Mouse (Mus musculus) hindbrain, embryonic 11.5 days (tissue): ENCODE measurements around the gene Il2rg. TPM values are rescaled to one million over a fixed set of nuclear protein-coding genes. Genes with fewer than 3 reads are reported as not detected.

Source experiments
- ATAC-seq: fragments of 200-750 bp; cut with Nextera tagmentation; 2 replicates; pipeline ENCODE4 v1.8.0; 2017; ENCODE audit warnings: mild to moderate bottlenecking, moderate TSS enrichment, moderate library complexity; ENCODE audit not compliant: low FRiP score
- DNase-seq: peaks from one replicate; pipeline ENCODE4 v3.0.0-alpha.2; 2015; ENCODE audit warnings: low spot score
- H3K27ac ChIP-seq: fragments of 300-500 bp; sonication (generic); 2 replicates; pipeline ENCODE4 v1.5.1; 2014; ENCODE audit warnings: mild to moderate bottlenecking, low read depth, low read length
- H3K27me3 ChIP-seq: fragments of 300-500 bp; sonication (generic); 2 replicates; pipeline ENCODE4 v1.6.1; 2014; ENCODE audit warnings: mild to moderate bottlenecking, low read length, moderate library complexity, mixed read lengths; ENCODE audit not compliant: control insufficient read depth, insufficient read depth
- H3K36me3 ChIP-seq: fragments of 300-500 bp; sonication (generic); 2 replicates; pipeline ENCODE4 v1.6.1; 2014; ENCODE audit warnings: mild to moderate bottlenecking, low read length, moderate library complexity, mixed read lengths; ENCODE audit not compliant: control insufficient read depth, insufficient read depth
- H3K4me1 ChIP-seq: fragments of 300-500 bp; sonication (generic); replicated peaks from 2 replicates; pipeline ENCODE4 v1.6.1; 2014; ENCODE audit warnings: low read length, mixed read lengths; ENCODE audit not compliant: control insufficient read depth, insufficient read depth
- H3K4me2 ChIP-seq: fragments of 300-500 bp; sonication (generic); replicated peaks from 2 replicates; pipeline ENCODE4 v1.6.1; 2014; ENCODE audit warnings: mild to moderate bottlenecking, low read depth, low read length
- H3K4me3 ChIP-seq: fragments of 300-500 bp; sonication (generic); 2 replicates; pipeline ENCODE4 v1.5.1; 2014; ENCODE audit warnings: low read depth, low read length
- H3K9ac ChIP-seq: fragments of 300-500 bp; sonication (generic); 2 replicates; pipeline ENCODE4 v1.6.1; 2014; ENCODE audit warnings: low read depth, low read length
- H3K9me3 ChIP-seq: fragments of 300-500 bp; sonication (generic); 2 replicates; pipeline ENCODE4 v1.6.1; 2016; ENCODE audit warnings: low read length; ENCODE audit not compliant: control insufficient read depth
- WGBS: fragments of 180-500 bp; shearing (Covaris S2); extraction: QIAGEN DNeasy Blood & Tissue Kit; methylation state at CpG from one replicate; pipeline ENCODE4 v1.1.7; 2014; 5-methylcytosine and 5-hydroxymethylcytosine counted together
- polyA plus RNA-seq: library from polyadenylated mRNA; unstranded; fragments of >200 nt; fragmentation: Nextera tagmentation; extraction: Ambion mirVana; gene quantifications from 2 replicates; pipeline ENCODE4 v1.2.1, GENCODE M21; 2014

Gene Il2rg
- polyA plus RNA-seq, 1 experiment from 2014 or later = 3.6 TPM

DNA sequence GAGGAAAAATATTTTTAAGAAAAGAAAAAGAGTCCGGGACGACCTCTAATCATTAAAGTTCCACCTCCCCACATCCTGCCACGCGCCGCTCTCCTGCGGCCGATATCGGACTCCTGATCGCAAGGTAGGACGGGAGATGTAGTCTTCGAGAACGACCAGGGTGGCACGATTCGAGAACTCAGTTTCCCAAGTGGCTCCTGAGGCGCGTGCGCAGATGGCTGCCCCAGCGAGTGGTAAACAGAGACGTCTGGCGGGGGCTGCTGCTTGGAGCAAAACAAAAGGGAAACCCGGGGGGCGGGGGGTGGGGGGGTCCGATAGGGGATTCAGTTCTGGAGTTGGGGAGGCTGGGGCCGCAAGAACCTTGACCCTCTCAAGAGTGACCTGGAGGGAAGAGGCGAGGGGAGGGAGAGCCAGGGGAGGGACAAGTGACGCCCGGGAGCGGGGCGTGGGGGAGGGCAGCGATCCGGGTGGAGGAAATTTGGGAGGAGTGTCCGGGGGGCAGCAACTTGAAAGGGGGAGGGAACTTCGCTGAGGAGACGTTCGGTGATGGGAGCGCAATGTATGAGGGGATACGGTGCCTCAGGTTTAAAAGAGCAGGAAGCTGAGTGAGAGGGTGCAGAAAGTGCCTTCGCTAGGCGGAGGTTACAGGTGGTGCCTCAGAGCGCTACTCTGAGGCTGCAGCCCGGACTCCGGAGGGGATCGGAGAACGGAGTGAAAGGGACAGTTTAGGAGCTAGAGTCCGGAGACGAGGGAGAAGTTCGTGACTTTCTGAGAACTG is 13.9 kb downstream of the Il2rg start, which contains the start of gene Foxo4:
Gene Foxo4, plus strand, starts transcription at position 577 of the 778 bp plus-strand sequence.
- DNase-seq = peak; percentile 86
- Histone ChIP-seq H3K4me1 (no peaks in the 10 kb centered on the region), H3K4me2 (peak within 1 kb of the TSS; percentile 67), H3K9me3 (no peaks in the 10 kb centered on the region), H3K27ac (no peak within 1 kb of the TSS), H3K36me3 (no peaks in the 10 kb centered on the region), H3K9ac (peak within 1 kb of the TSS; percentile 53), H3K4me3 (peak within 1 kb of the TSS; percentile 45), H3K27me3 (no peaks in the 10 kb centered on the region)
- 17% methylated on average over 46 of the region's 47 CpGs for WGBS
- peak; percentile 83 for ATAC-seq

DNA sequence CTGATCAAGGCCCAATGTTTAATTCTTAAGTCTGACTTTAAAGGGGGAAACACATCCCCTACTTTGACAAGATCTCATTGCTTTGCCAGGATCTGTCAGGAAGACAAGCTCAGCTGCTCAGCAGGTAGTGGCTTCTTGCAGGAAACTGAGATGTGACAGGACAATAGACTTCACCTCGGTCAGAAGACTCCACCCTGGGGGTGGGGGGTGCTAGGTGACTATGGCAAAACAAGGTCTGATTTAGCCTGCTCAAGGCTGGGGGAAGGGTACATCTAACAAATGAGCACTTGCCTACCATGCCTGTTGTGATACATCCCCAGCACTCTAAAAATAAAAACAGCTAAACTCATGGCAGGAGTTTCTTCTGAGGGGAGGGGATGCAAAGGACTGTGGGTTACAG is 23.0 kb downstream of the Il2rg start:
- no peaks in the 10 kb centered on the region for H3K36me3 ChIP-seq
- H3K9me3 ChIP-seq = no peaks in the 10 kb centered on the region
- ATAC-seq (no peak), DNase-seq (no peak)
- no peaks in the 10 kb centered on the region for H3K4me1 ChIP-seq
- no peak overlapping the region for H3K4me2 ChIP-seq
- H3K27me3 ChIP-seq = no peaks in the 10 kb centered on the region
- WGBS = 29% methylated on average over 1 of the region's 1 CpGs
- H3K4me3 ChIP-seq = no peak overlapping the region
- no peak overlapping the region for H3K9ac ChIP-seq
- H3K27ac ChIP-seq = no peak overlapping the region

DNA sequence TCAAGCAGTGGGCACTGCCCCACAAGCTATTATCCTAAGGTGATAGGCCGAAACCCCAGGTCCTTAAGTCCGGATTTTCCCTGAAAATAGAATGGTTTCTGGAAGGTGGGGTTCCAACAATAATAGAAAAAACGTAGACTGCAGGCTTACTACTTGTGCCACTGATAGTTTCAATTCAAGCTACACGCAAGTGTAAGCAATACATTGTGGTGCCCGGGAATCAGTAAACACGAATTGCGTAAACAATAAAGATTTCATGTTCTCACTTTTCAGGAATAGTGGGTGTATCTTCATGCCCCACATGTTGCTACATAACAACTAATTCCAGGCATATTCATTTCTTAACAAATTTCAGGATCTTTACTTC is 45.3 kb downstream of the Il2rg start:
- DNase-seq = no peak

DNA sequence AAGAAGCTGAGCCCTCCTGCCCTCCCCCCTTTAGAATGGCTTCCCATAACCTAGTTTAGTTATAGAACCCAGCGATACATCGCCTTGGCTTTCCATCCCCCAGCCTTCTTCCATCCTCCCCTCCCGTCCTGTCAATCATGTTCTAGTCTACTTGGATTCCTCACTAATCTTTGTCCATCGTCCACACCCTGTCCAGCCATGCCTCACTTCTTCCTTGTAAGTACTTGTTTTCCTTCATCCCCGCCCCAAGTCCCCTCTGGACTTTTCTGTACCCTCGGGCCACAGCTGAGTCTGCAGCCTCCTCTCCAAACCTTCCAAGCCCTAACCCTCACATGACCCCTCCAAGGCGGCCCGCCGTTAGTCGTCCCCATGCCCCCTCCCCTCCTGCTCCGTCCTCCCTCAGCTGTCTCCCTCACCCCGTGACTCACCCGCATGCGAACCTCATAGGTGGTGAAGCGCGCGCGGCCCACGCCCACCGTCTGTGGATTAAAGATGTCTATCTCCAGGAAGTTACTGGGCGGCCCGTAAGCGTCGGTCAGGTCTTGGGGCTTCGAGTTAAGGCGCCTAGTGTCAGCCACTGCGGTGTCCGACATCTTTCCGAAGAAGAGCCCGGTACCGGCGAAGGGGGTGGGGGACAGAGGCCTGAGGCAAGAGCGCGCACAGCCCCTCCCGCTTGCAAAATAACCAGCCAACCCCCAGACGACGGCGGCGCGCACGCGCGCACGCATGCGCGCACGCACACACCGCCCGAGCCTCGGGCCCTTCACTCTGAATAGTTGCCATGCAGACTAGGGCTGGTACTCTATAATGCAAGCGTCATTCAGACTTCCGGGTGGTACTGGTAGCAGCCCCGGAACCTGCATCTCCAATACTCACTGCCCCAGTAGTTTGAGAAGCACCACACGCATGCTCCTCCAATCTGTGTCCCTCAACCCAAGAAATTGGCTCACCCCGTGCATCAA is 45.9 kb downstream of the Il2rg start, which contains the start of gene Snx12:
Gene Snx12, minus strand, starts transcription at position 730 of the 962 bp plus-strand sequence.
- Histone ChIP-seq H3K27ac (peak within 1 kb of the TSS; percentile 71), H3K9ac (peak within 1 kb of the TSS; percentile 58), H3K36me3 (no peaks in the 10 kb centered on the region), H3K27me3 (peaks cover 2% of the 10 kb centered on the region; the same call in 1 of the 2 replicates), H3K4me2 (peak within 1 kb of the TSS; percentile 50), H3K4me1 (no peaks in the 10 kb centered on the region), H3K9me3 (no peaks in the 10 kb centered on the region), H3K4me3 (peak within 1 kb of the TSS; percentile 52)
- WGBS = 14% methylated on average over 53 of the region's 55 CpGs
- ATAC-seq (peak; percentile 98), DNase-seq (peak; percentile 88)

More for the DNA sequence above, 45.3 kb downstream of the Il2rg start:
- ATAC-seq = no peak
- H3K4me3 ChIP-seq = peak overlapping the region; percentile 22; the same call in 1 of the 2 replicates
- H3K27ac ChIP-seq = no peak overlapping the region
- H3K9ac ChIP-seq = 0 out of 2 replicates have a peak overlapping the region, but pooled peaks have one; percentile 15
- no peaks in the 10 kb centered on the region for H3K9me3 ChIP-seq
- H3K4me1 ChIP-seq = no peaks in the 10 kb centered on the region
- WGBS = 33% methylated on average over 7 of the region's 7 CpGs
- H3K36me3 ChIP-seq = no peaks in the 10 kb centered on the region
- peak overlapping the region; percentile 29; the same call in 1 of the 2 replicates for H3K4me2 ChIP-seq
- peaks cover 4% of the 10 kb centered on the region; the same call in 1 of the 2 replicates for H3K27me3 ChIP-seq

Other genes starting within 250 kb of the Il2rg start
- gene Tex11, start 208.6 kb downstream of the Il2rg start, polyA plus RNA-seq = 0.07 and 0.19 TPM in 2 replicates
- 0.29 and 0.65 TPM in 2 replicates for gene Slc7a3, start 182.2 kb downstream of the Il2rg start, polyA plus RNA-seq
- gene Snx12, start 45.7 kb downstream of the Il2rg start, polyA plus RNA-seq = 63.6 and 65.5 TPM in 2 replicates
- gene Foxo4, start 13.7 kb downstream of the Il2rg start, polyA plus RNA-seq = 2.2 and 3.6 TPM in 2 replicates
- gene Gm614, start 4.3 kb downstream of the Il2rg start, polyA plus RNA-seq = not detected in 2 replicates
- not detected in 2 replicates for gene Gm20489, start 768 bp upstream of the Il2rg start, polyA plus RNA-seq
- gene Med12, start 5.8 kb upstream of the Il2rg start, polyA plus RNA-seq = 39.0 and 44.3 TPM in 2 replicates
- gene Nlgn3, start 30.9 kb upstream of the Il2rg start, polyA plus RNA-seq = 24.5 and 29.1 TPM in 2 replicates
- gene Gjb1, start 108.1 kb upstream of the Il2rg start, polyA plus RNA-seq = 0.29 and 0.62 TPM in 2 replicates
- gene Zmym3, start 152.6 kb upstream of the Il2rg start, polyA plus RNA-seq = 20.1 and 24.2 TPM in 2 replicates
- 550 and 663 TPM in 2 replicates for gene Nono, start 161.1 kb upstream of the Il2rg start, polyA plus RNA-seq
- 2.8 and 3.9 TPM in 2 replicates for gene Itgb1bp2, start 180.8 kb upstream of the Il2rg start, polyA plus RNA-seq